Mouse (Mus musculus) liver, embryonic 11.5 days (tissue): ENCODE measurements around the gene Zfr. TPM values are rescaled to one million over a fixed set of nuclear protein-coding genes. Genes with fewer than 3 reads are reported as not detected.

Experiments
- ATAC-seq: fragments of 200-750 bp; cut with Nextera tagmentation; replicated peaks from 2 replicates; pipeline ENCODE4 v1.8.0; 2017; ENCODE audit warnings: moderate number of reproducible peaks, mild to moderate bottlenecking, moderate TSS enrichment, moderate library complexity; ENCODE audit not compliant: low FRiP score
- DNase-seq: peaks from one replicate; pipeline ENCODE4 v3.0.0-alpha.2; 2017; ENCODE audit warnings: low spot score
- H3K27ac ChIP-seq: fragments of 300-500 bp; sonication (generic); 2 replicates; pipeline ENCODE4 v1.5.1; 2014; ENCODE audit warnings: mild to moderate bottlenecking, low read depth, low read length, control low read depth
- H3K27me3 ChIP-seq: fragments of 300-500 bp; sonication (generic); replicated peaks from 2 replicates; pipeline ENCODE4 v1.6.1; 2014; ENCODE audit warnings: low read length, mixed read lengths; ENCODE audit not compliant: control insufficient read depth, insufficient read depth
- H3K36me3 ChIP-seq: fragments of 300-500 bp; sonication (generic); 2 replicates; pipeline ENCODE4 v1.6.1; 2014; ENCODE audit warnings: mild to moderate bottlenecking, low read length, moderate library complexity, mixed read lengths; ENCODE audit not compliant: control insufficient read depth, insufficient read depth
- H3K4me1 ChIP-seq: fragments of 300-500 bp; sonication (generic); replicated peaks from 2 replicates; pipeline ENCODE4 v1.6.1; 2014; ENCODE audit warnings: low read length, mixed read lengths; ENCODE audit not compliant: control insufficient read depth, insufficient read depth
- H3K4me2 ChIP-seq: fragments of 300-500 bp; sonication (generic); 2 replicates; pipeline ENCODE4 v1.6.1; 2014; ENCODE audit warnings: mild to moderate bottlenecking, control low read depth, moderate library complexity
- H3K4me3 ChIP-seq: fragments of 300-500 bp; sonication (generic); 2 replicates; pipeline ENCODE4 v1.5.1; 2014; ENCODE audit warnings: low read depth, low read length, control low read depth
- H3K9ac ChIP-seq: fragments of 300-500 bp; sonication (generic); 2 replicates; pipeline ENCODE4 v1.6.1; 2014; ENCODE audit warnings: low read depth, low read length, control low read depth
- H3K9me3 ChIP-seq: fragments of 300-500 bp; sonication (generic); 2 replicates; pipeline ENCODE4 v1.6.1; 2016; ENCODE audit warnings: low read length, inconsistent platforms, mixed read lengths; ENCODE audit not compliant: control insufficient read depth
- WGBS: fragments of 180-500 bp; shearing (Covaris S2); extraction: QIAGEN DNeasy Blood & Tissue Kit; methylation state at CpG from one replicate; pipeline ENCODE4 v1.1.7; 2014; 5-methylcytosine and 5-hydroxymethylcytosine counted together
- polyA plus RNA-seq: library from polyadenylated mRNA; unstranded; fragments of >200 nt; fragmentation: Nextera tagmentation; extraction: Ambion mirVana; gene quantifications from 2 replicates; pipeline ENCODE4 v1.2.1, GENCODE M21; 2014

Zfr gene
- polyA plus RNA-seq, 1 experiment from 2014 or later = 86.0 TPM

GRCm38 (mm10) chr15:12087634-12088033 is 30.0 kb upstream of the Zfr start:
- no peaks in the 10 kb centered on the region for H3K36me3 ChIP-seq
- no peak for ATAC-seq
- 84% methylated on average over 5 of the region's 5 CpGs for WGBS
- DNase-seq = no peak
- no peak overlapping the region for H3K27ac ChIP-seq
- H3K4me2 ChIP-seq = no peak overlapping the region
- no peaks in the 10 kb centered on the region for H3K27me3 ChIP-seq
- no peak overlapping the region for H3K9ac ChIP-seq
- H3K4me3 ChIP-seq = no peak overlapping the region
- no peaks in the 10 kb centered on the region for H3K4me1 ChIP-seq
- H3K9me3 ChIP-seq = no peaks in the 10 kb centered on the region

- ATAC-seq (no peak), DNase-seq (no peak)
- H3K4me3 ChIP-seq = no peak overlapping the region
- H3K36me3 ChIP-seq = no peaks in the 10 kb centered on the region
- H3K9me3 ChIP-seq = no peaks in the 10 kb centered on the region
- H3K27ac ChIP-seq = no peak overlapping the region
- H3K27me3 ChIP-seq = no peaks in the 10 kb centered on the region
- no peak overlapping the region for H3K4me2 ChIP-seq
- no peak overlapping the region for H3K9ac ChIP-seq
- no peaks in the 10 kb centered on the region for H3K4me1 ChIP-seq
- 85% methylated on average over 10 of the region's 10 CpGs for WGBS
Observed at GRCm38 (mm10) chr15:12088091-12088490, 29.5 kb upstream of the Zfr start.

- Histone ChIP-seq H3K9me3 (no peaks in the 10 kb centered on the region), H3K9ac (no peak overlapping the region), H3K4me3 (no peak overlapping the region), H3K36me3 (no peaks in the 10 kb centered on the region), H3K4me1 (no peaks in the 10 kb centered on the region), H3K4me2 (no peak overlapping the region), H3K27ac (no peak overlapping the region), H3K27me3 (no peaks in the 10 kb centered on the region)
- ATAC-seq (no peak), DNase-seq (no peak)
- WGBS = 81% methylated on average over 7 of the region's 7 CpGs
Observed at GRCm38 (mm10) chr15:12090087-12090486, 27.5 kb upstream of the Zfr start.

- H3K27me3 ChIP-seq = no peaks in the 10 kb centered on the region
- no peak overlapping the region for H3K27ac ChIP-seq
- no peak for ATAC-seq
- H3K4me1 ChIP-seq = no peaks in the 10 kb centered on the region
- H3K36me3 ChIP-seq = no peaks in the 10 kb centered on the region
- H3K9ac ChIP-seq = no peak overlapping the region
- 87% methylated on average over 9 of the region's 9 CpGs for WGBS
- no peak overlapping the region for H3K4me3 ChIP-seq
- no peak overlapping the region for H3K4me2 ChIP-seq
- H3K9me3 ChIP-seq = no peaks in the 10 kb centered on the region
- no peak for DNase-seq
Observed at GRCm38 (mm10) chr15:12090981-12091669, 26.5 kb upstream of the Zfr start.

- Histone ChIP-seq H3K27ac (no peak overlapping the region), H3K9ac (no peak overlapping the region), H3K4me1 (no peaks in the 10 kb centered on the region), H3K27me3 (no peaks in the 10 kb centered on the region), H3K4me3 (no peak overlapping the region), H3K9me3 (no peaks in the 10 kb centered on the region), H3K36me3 (no peaks in the 10 kb centered on the region), H3K4me2 (no peak overlapping the region)
- ATAC-seq (no peak), DNase-seq (no peak)
- WGBS = 53% methylated on average over 10 of the region's 10 CpGs
Observed at GRCm38 (mm10) chr15:12091781-12092458, 25.7 kb upstream of the Zfr start.

GRCm38 (mm10) chr15:12093026-12093960 is 24.3 kb upstream of the Zfr start:
- Histone ChIP-seq H3K4me3 (no peak overlapping the region), H3K27me3 (no peaks in the 10 kb centered on the region), H3K9me3 (peaks cover 4% of the 10 kb centered on the region; the same call in 1 of the 2 replicates), H3K4me1 (no peaks in the 10 kb centered on the region), H3K4me2 (no peak overlapping the region), H3K36me3 (no peaks in the 10 kb centered on the region), H3K27ac (no peak overlapping the region), H3K9ac (no peak overlapping the region)
- WGBS = 84% methylated on average over 25 of the region's 25 CpGs
- no peak for ATAC-seq
- no peak for DNase-seq

GRCm38 (mm10) chr15:12093961-12094566 is 23.6 kb upstream of the Zfr start:
- Histone ChIP-seq H3K27ac (no peak overlapping the region), H3K4me3 (no peak overlapping the region), H3K4me1 (no peaks in the 10 kb centered on the region), H3K9ac (no peak overlapping the region), H3K9me3 (peaks cover 4% of the 10 kb centered on the region; the same call in 1 of the 2 replicates), H3K27me3 (no peaks in the 10 kb centered on the region), H3K4me2 (no peak overlapping the region), H3K36me3 (no peaks in the 10 kb centered on the region)
- ATAC-seq (no peak), DNase-seq (no peak)
- WGBS = 92% methylated on average over 4 of the region's 4 CpGs

GRCm38 (mm10) chr15:12096447-12096846 is 21.2 kb upstream of the Zfr start:
- no peak overlapping the region for H3K27ac ChIP-seq
- H3K36me3 ChIP-seq = no peaks in the 10 kb centered on the region
- DNase-seq = no peak
- H3K4me1 ChIP-seq = no peaks in the 10 kb centered on the region
- no peak overlapping the region for H3K4me2 ChIP-seq
- ATAC-seq = no peak
- 78% methylated on average over 4 of the region's 4 CpGs for WGBS
- no peak overlapping the region for H3K4me3 ChIP-seq
- H3K9ac ChIP-seq = no peak overlapping the region
- peaks cover 4% of the 10 kb centered on the region; the same call in 1 of the 2 replicates for H3K9me3 ChIP-seq
- H3K27me3 ChIP-seq = no peaks in the 10 kb centered on the region
